Comparison of ENCODE assay signal across 12 mouse cellular contexts in the genomic region with DNA sequence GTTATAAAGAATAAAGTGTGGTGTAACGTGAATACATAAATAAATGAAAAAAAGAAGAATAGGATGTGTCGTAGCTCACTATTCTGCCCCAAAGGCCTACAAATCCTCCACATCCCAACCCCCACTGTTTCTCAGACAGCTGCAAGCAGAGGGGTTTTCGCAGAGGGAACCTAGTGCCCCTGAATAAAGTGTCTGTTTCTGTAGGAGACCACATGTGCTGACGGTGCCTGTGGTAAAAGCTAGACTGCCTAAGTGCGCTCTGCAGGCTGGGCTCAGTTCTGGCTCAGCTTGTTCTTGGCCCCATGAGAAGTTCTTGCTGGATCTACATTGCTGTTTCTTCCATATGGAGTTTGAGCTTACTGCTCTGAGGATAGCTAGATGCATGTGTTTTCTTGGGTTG.
"Had no signal": no experiment of that assay in that cellular context is flagged by ENCODE, and none has a peak within 500 bp of the region (broad histone marks: within the 10 kb centered on the region; RNA-seq: fewer than 3 reads in every experiment).

No protein-coding gene starts in this region.

- H3K27ac ChIP-seq: kidney, postnatal 0 days; limb, embryonic 15.5 days; midbrain, embryonic 13.5 days; neural tube, embryonic 15.5 days had no signal

- H3K9ac ChIP-seq: limb, embryonic 15.5 days; midbrain, embryonic 13.5 days; neural tube, embryonic 15.5 days had no signal

- DNase-seq: kidney, adult 9 months; lung, adult 18-20 months; right cerebral cortex, postnatal 4 days; spleen, adult 18-20 months; thymus, adult 18-20 months had no signal

- H3K27me3 ChIP-seq: limb, embryonic 15.5 days; midbrain, embryonic 13.5 days; neural tube, embryonic 15.5 days had no signal

- H3K36me3 ChIP-seq: limb, embryonic 15.5 days; midbrain, embryonic 13.5 days; neural tube, embryonic 15.5 days had no signal

- ATAC-seq: inflammation-experienced regulatory T-cells, adult 6 months; intestine, postnatal 0 days; midbrain, embryonic 13.5 days had no signal

- H3K9me3 ChIP-seq: limb, embryonic 15.5 days; midbrain, embryonic 13.5 days; neural tube, embryonic 15.5 days had no signal

- H3K4me2 ChIP-seq: limb, embryonic 15.5 days; midbrain, embryonic 13.5 days; neural tube, embryonic 15.5 days had no signal

- H3K4me3 ChIP-seq: limb, embryonic 15.5 days; midbrain, embryonic 13.5 days; myocyte; neural tube, embryonic 15.5 days had no signal
